In genomic region chr10:93799711-93800362, GRCm38 (mm10) we compare ENCODE assay signal across 22 mouse cellular contexts. TPM values are rescaled to one million over a fixed set of nuclear protein-coding genes. Genes with fewer than 3 reads are reported as not detected.
A peak's percentile ranks its signal among the peaks of the same experiment; 100 is the strongest.
DNase-seq lines count a peak whose midpoint lies in the region; ATAC-seq and TF ChIP-seq lines count a peak whose summit lies in the region.
"Had no signal": no experiment of that assay in that cellular context is flagged by ENCODE, and none has a peak within 500 bp of the region (broad histone marks: within the 10 kb centered on the region; RNA-seq: fewer than 3 reads in every experiment).

No protein-coding gene starts in this region.

- no peak overlapping the region for H3K9ac ChIP-seq in midbrain, embryonic 14.5 days (replicated peaks; ENCODE audit: low read length)
- no peak overlapping the region for H3K9ac ChIP-seq in midbrain, embryonic 13.5 days (replicated peaks)
- H3K9ac ChIP-seq: hindbrain, embryonic 14.5 days; lung, embryonic 15.5 days had no signal

- H3K4me2 ChIP-seq in midbrain, embryonic 14.5 days (ENCODE audit: low read length): no peak overlapping the region
- H3K4me2 ChIP-seq in midbrain, embryonic 13.5 days (replicated peaks): no peak overlapping the region
- H3K4me2 ChIP-seq: hindbrain, embryonic 14.5 days; liver, embryonic 11.5 days; lung, embryonic 15.5 days had no signal

- no peak for TF ChIP-seq POLR2A in brain, embryonic 14.5 days (IDR thresholded peaks at IDR 0.05; ENCODE audit: borderline replicate concordance, extremely low read depth, insufficient read depth, insufficient read length, poor library complexity, severe bottlenecking)

- H3K4me1 ChIP-seq in midbrain, embryonic 14.5 days (ENCODE audit: control insufficient read depth, insufficient read depth, low read length): no peaks in the 10 kb centered on the region
- H3K4me1 ChIP-seq in midbrain, embryonic 13.5 days (replicated peaks): no peaks in the 10 kb centered on the region
- H3K4me1 ChIP-seq: forebrain, embryonic 10.5 days; lung, embryonic 15.5 days had no signal

- WGBS in midbrain, embryonic 14.5 days: 83% methylated on average over 8 of the region's 8 CpGs
- 77% methylated on average over 8 of the region's 8 CpGs for WGBS in midbrain, embryonic 13.5 days

- no peaks in the 10 kb centered on the region for H3K9me3 ChIP-seq in midbrain, embryonic 14.5 days (ENCODE audit: control insufficient read depth, low read length)
- no peaks in the 10 kb centered on the region for H3K9me3 ChIP-seq in midbrain, embryonic 13.5 days
- H3K9me3 ChIP-seq: forebrain, embryonic 10.5 days; lung, embryonic 15.5 days had no signal

- no peak for TF ChIP-seq CTCF in brain, embryonic 14.5 days (IDR thresholded peaks at IDR 0.05; ENCODE audit: borderline replicate concordance, extremely low read depth, insufficient read depth, insufficient read length)

- no peaks in the 10 kb centered on the region for H3K36me3 ChIP-seq in midbrain, embryonic 14.5 days (ENCODE audit: control insufficient read depth, insufficient read depth, low read length)
- H3K36me3 ChIP-seq in midbrain, embryonic 13.5 days: no peaks in the 10 kb centered on the region
- H3K36me3 ChIP-seq: forebrain, embryonic 10.5 days; lung, embryonic 15.5 days had no signal

- intact Hi-C loops in heart, postnatal 25 days (cut with DNase I): no loop called here

- H3K27ac ChIP-seq in midbrain, embryonic 14.5 days (replicated peaks; ENCODE audit: low read depth, low read length): no peak overlapping the region
- H3K27ac ChIP-seq in midbrain, embryonic 13.5 days: no peak overlapping the region
- H3K27ac ChIP-seq: forebrain, embryonic 10.5 days; hindbrain, embryonic 14.5 days; lung, embryonic 15.5 days had no signal

- no peaks in the 10 kb centered on the region for H3K27me3 ChIP-seq in midbrain, embryonic 14.5 days (ENCODE audit: control insufficient read depth, insufficient read depth, low read length)
- no peaks in the 10 kb centered on the region for H3K27me3 ChIP-seq in midbrain, embryonic 13.5 days
- H3K27me3 ChIP-seq: lung, embryonic 15.5 days had no signal

- H3K4me3 ChIP-seq in midbrain, embryonic 14.5 days (replicated peaks; ENCODE audit: low read depth, low read length): no peak overlapping the region
- H3K4me3 ChIP-seq in midbrain, embryonic 13.5 days (replicated peaks): no peak overlapping the region
- H3K4me3 ChIP-seq: forebrain, embryonic 10.5 days; lung, embryonic 15.5 days had no signal

- DNase-seq in heart, adult 11 months: peak; percentile 92
- DNase-seq in heart, postnatal 25 days (ENCODE audit: low spot score): no peak
- DNase-seq in midbrain, embryonic 14.5 days: peak; percentile 17
- DNase-seq in brain, embryonic 14.5 days (ENCODE audit: low read depth): peak; percentile 5
- DNase-seq in B cell, adult 2 months: no peak
- DNase-seq in ovary, adult 18-20 months (ENCODE audit: low spot score): no peak
- DNase-seq: adrenal gland, postnatal 36 days; cerebellum, postnatal 10 days; kidney, adult 11 months; kidney, postnatal 14 days; layer of hippocampus, adult 9-11 months; right cerebral cortex, postnatal 14 days; thymus, postnatal 36 days had no signal

- ATAC-seq in midbrain, embryonic 14.5 days (ENCODE audit: low FRiP score, low TSS enrichment): no peak
- no peak for ATAC-seq in midbrain, embryonic 13.5 days
- ATAC-seq: activated CD4-positive, CD25-positive, alpha-beta regulatory T cell, adult 4 months; CD4-positive, CD25-positive, alpha-beta regulatory T cell, adult 4 months had no signal

RNA-seq across cellular contexts. Expression of gene Usp44, which starts 31.5 kb away (rescaled TPM):
- total RNA-seq in heart, postnatal 25 days (2021): not detected
- polyA plus RNA-seq in midbrain, embryonic 14.5 days (2014; fragmentation: Nextera tagmentation; extraction: Ambion mirVana): 0.26 and 0.84 TPM in 2 replicates
- polyA plus RNA-seq in midbrain, embryonic 13.5 days (2015; fragmentation: Nextera tagmentation; extraction: Ambion mirVana): 1.9 and 2.1 TPM in 2 replicates
- polyA plus RNA-seq in brain, embryonic 14.5 days (2012; rRNA removed): 0.49 and 0.73 TPM in 2 replicates
- total RNA-seq: adrenal gland, postnatal 36 days; megakaryocyte, adult 5-6 weeks; neutrophil, adult 5-6 weeks had no signal
- polyA plus RNA-seq: CD4-positive, CD25-positive, alpha-beta regulatory T cell, adult 4 months had no signal

Comparison
In these comparisons a context has a peak if more than half of its experiments do, and no peak if none do; other contexts are left out.
1. DNase-seq: peak in heart, adult 11 months (single experiment), midbrain, embryonic 14.5 days (single experiment) and brain, embryonic 14.5 days (single experiment); none in heart, postnatal 25 days (single experiment), B cell, adult 2 months (0 of 2) and ovary, adult 18-20 months (single experiment).